Mouse (Mus musculus): ENCODE data around the gene Arhgef2.

DNA sequence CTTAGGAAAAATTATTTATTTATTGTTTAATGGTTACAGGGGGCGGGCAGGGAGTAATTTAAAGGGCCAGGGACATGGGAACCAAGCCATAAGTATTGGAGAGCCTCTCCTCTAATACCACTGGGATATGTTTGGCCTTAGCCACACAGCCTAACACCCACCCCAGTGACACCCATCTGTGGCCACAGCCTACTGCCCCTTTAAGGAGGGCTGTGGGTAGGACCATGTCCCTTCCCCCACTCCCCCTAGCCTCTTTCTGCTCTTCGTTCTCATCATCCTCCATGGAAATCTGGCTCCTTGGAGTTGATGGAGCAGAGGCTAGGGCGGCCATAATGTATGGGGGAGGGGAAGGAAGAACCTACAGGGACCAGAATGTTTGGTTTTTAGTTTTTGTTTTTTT is 41.3 kb downstream of the Arhgef2 start:
- TF ChIP-seq CTCF (IDR thresholded peaks at IDR 0.05; ENCODE audit: low read depth) (no peak), EP300 (IDR thresholded peaks at IDR 0.05; ENCODE audit: low read depth) (no peak)
